Mouse (Mus musculus): ENCODE data around the gene Ankrd60.

Gene Ankrd60

GRCm38 (mm10) chr2:173583455-173583854 is 5.3 kb upstream of the Ankrd60 start:
- DNase-seq = peak; percentile 69

GRCm38 (mm10) chr2:173582903-173583302 is 4.7 kb upstream of the Ankrd60 start:
- DNase-seq = no peak

GRCm38 (mm10) chr2:173581096-173581495 is 2.9 kb upstream of the Ankrd60 start:
- no peak for DNase-seq

GRCm38 (mm10) chr2:173578595-173578994 is 430 bp upstream of the Ankrd60 start:
- peak; percentile 58 for DNase-seq

DNA sequence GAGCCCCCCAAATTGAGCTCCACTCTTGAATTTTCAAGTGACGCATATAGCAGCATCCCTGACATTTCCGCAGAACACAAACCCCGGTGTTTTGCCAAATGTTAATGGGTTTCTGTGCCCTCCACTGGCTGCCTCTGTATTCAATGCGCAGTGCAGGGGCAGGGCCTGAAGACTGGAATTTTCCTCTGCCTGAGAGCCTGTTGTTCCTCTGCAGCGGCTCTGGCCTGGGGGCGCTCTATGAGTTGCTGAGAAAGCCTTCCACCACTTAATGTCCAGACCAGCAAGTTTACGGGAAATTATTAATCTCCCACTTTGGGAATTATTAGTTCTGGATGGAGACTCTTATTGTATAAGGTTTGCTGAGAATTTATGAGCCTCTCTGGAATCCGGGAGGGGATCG is 14.0 kb downstream of the Ankrd60 start:
- DNase-seq = no peak

GRCm38 (mm10) chr2:173563336-173563735 is 14.8 kb downstream of the Ankrd60 start:
- DNase-seq = peak; percentile 38

- peak; percentile 88 for DNase-seq
Measured at GRCm38 (mm10) chr2:173561851-173562442, 16.2 kb downstream of the Ankrd60 start.

- no peak for DNase-seq
Measured at GRCm38 (mm10) chr2:173558754-173559396, 19.3 kb downstream of the Ankrd60 start.

GRCm38 (mm10) chr2:173553863-173554262 is 24.3 kb downstream of the Ankrd60 start:
- DNase-seq = peak; percentile 72

DNA sequence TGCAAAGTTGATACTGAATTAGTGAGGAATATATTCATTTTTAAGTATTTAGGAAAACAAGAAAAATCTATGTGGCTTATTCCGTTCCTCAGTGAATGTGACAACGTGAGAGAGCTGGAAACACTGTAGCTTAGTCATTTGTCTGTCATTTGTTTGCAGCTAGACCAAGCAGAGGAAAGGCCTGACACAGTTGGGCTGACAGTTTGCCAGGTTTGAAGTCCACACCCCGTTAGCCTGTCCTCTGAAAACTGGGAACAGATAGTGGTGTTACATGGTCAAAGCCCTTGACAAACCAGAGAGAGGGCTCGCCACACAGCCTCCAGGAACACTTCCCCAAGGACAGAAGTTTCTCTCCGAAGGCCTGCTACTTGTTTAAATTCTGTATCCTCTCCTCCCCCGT is 27.5 kb downstream of the Ankrd60 start:
- no peak for DNase-seq

- no peak for DNase-seq
Measured at GRCm38 (mm10) chr2:173549236-173549635, 28.9 kb downstream of the Ankrd60 start.

GRCm38 (mm10) chr2:173545992-173546703 is 32.0 kb downstream of the Ankrd60 start:
- peak; percentile 93 for DNase-seq

GRCm38 (mm10) chr2:173542716-173543115 is 35.4 kb downstream of the Ankrd60 start:
- no peak for DNase-seq

DNA sequence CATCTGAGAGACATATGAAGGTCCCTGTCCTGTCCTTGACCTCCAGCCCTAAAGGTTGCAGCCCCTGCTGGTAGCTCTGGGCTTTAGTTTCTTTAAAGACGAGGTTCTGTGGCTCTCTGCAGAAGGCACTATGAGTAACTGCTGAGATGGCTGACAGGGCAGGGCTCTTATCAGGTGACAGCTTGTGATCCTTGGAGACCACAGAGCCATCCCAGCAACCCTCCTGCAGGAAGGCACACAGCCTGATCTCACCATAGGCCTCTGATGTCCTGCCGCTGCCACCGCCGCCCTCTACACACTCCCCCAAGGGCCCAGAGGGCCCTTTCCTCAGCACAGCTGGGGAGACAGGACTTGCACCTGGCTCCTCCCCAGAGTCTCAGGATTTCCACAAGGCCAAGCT is 36.4 kb downstream of the Ankrd60 start:
- DNase-seq = peak; percentile 28

DNA sequence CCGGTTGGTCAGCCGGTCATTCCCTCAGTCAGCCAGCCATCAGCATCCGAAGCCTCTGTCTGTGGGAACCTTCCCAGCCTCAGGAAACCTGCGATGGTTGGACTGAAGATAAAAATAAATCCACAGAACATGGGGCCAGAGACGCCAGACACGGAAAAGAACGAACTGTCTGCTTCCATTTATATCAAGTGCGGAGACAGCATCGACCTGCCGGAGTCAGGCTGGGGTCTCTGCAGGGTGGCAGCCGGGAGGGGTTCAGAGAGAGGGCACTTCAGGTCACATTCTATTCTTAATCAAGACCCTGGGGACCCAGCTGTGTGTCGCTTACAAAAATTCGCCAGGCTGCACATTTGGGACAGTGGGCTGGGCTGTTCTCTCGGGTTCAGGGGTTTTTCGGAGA is 38.4 kb downstream of the Ankrd60 start:
- no peak for DNase-seq

DNA sequence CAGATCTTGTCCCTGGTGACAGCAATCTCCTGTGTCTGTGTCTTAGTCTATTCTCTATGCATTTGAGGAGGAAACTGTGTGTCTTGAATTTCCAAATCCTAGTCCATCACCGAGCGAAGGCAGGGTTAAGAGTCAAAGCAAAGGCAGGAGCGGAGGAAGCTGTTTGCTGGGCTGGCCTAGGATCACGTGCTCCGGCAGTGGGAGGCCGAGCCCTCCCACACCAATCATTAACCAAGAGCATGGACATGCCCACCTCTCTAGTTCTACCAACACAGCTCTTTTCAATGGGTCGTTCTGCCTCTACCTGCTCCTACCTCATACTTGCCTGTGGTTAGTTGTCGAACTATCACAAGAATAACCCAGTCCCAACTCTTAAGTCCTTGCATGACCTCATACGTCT is 42.3 kb downstream of the Ankrd60 start:
- DNase-seq = no peak

DNA sequence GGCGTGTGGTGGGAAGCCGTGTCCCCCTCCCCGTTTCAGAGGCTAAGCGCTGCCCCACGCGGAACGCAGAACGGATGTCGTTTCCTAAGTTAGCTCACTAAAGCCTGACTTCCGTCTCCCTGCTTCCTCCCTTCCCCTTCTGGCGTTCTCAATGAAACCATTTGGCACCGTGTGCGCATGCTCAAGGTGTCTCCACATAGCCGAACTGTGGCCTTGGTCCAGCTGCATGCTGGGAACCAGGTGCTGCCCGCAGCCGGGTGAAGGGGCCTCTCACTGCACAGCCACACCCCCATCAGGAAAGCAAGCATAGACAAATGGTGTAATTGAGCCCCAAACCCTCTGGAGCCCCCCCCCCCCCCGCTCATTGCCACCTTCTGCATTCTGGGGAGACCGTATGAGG is 42.8 kb downstream of the Ankrd60 start:
- DNase-seq = no peak

- DNase-seq = peak; percentile 50
Measured at GRCm38 (mm10) chr2:173534581-173534980, 43.6 kb downstream of the Ankrd60 start.

GRCm38 (mm10) chr2:173532711-173533462 is 45.3 kb downstream of the Ankrd60 start:
- DNase-seq = no peak

DNA sequence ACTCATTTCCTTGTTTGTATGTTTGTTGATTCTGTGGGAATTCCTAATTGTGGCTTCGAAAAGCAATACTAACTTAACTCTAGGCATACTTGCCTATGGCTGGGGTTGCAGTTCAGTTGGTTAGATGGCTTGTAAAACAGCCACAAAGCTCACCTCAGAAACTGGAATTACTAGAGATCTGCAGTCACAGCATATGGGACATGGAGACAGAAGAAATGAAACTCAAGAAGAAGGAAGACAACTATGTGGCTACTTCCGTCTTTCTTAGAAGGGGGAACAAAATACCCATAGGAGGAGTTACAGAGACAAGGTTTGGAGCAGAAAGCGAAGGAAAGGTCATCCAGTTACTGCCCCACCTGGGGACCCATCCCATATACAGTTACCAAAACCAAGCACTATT is 49.7 kb downstream of the Ankrd60 start:
- no peak for DNase-seq

DNA sequence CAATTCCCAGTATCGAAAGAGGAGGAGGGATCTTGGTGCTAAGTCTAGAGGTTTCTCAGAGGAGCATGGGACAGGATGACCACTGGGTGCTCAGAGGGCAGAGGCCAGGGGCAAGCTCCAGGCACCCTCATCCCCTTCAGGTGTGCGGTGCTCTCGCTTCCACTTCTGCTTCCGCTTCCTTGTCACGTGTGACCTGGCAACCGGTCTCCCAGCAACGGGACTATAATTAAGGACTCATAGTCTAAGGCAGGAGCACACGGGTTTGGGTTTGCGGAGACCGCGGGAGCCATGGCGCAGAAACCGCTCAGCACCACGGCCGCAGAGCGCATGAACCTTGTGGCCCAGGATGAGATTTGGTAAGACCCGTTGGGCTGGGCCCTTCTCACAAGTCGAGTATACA is 55.8 kb downstream of the Ankrd60 start, which contains the start of gene 1700021F07Rik:
Gene 1700021F07Rik, plus strand, starts transcription at position 211 of the 400 bp plus-strand sequence.
- DNase-seq = no peak

All from thymus, postnatal 4 days (tissue).